Mouse (Mus musculus) left cerebral cortex, adult 9 months (tissue): Measurements from ENCODE around the gene Enthd1.
"Not testable (repeated sequence)": the region's sequence is repeated elsewhere in the genome, so short reads cannot be mapped to it uniquely, and the experiment has no call there.

ENCODE experiments used
- DNase-seq, 2 experiments: peaks; one replicate each; pipeline ENCODE4 v3.0.0; 2022; ENCODE audit warnings: low spot score in 2 of 2

Enthd1 gene

GRCm38 (mm10) chr15:80565106-80565665, at the start of gene Enthd1:
TSS of gene Enthd1 (minus strand) at chr15:80565156.
- no peak for DNase-seq

DNA sequence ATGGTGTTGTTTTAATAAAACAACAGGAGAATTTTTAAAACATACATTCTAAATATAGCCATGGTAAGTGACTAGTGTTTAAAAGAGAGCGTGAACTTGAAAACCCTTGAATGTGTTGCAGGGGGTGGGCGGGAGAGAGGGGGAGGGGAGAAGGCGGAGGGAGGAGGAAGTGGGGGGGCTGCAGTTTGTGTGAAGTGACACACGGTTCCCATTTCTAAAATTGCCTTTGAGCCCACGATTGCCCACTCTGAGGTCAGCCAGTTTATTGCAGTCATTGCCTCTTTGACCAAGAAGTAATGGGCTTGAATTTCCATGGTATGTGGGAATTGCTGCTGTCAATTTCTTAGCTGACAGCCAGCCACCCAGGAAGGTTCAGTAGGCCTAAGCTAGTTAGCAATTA, 48.9 kb upstream of the Enthd1 start:
- no peak for DNase-seq

DNA sequence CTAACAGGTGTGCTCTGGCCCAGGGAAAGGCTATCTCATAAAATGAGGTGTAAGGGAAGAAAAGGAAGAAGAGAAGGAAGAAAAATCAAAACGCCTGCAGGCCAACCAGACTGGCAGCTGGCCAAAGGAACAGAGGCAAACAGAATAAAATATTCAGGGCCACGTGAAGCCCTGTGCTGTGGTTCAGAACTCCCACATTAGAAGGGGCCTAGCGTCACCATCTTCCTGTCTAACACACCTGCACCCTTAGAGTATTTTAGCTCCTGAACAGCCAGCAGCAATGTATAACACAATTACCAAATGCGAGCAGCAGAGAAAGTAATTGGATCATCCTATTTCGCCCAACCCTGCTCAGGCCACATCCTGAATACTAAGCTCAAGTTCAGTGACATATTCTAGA, 46.5 kb upstream of the Enthd1 start:
- no peak for DNase-seq

- no peak for DNase-seq
Observed at GRCm38 (mm10) chr15:80610335-80610734, 45.4 kb upstream of the Enthd1 start.

- no peak for DNase-seq
Observed at GRCm38 (mm10) chr15:80607970-80608369, 43.0 kb upstream of the Enthd1 start.

DNA sequence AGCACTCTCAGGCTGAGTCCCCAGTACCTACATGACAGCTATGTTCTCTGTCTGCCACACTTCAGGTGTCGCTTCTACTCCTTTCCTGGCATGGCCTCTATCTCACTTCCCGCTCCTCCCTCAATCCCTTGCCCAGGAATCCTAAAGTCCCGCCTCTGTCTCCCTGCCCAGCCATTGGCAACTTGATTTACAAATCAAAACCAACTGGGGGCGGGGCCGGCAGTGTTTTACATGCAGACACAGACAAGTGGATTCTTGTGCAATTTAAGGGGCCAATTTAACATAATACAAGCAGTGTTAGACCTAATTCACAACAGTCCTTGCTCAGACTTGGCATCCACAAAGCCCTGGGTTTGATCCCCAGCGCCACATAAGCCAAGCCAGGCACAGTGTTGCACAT, 39.1 kb upstream of the Enthd1 start:
- DNase-seq: no peak

- DNase-seq: no peak
Observed at GRCm38 (mm10) chr15:80602487-80602886, 37.5 kb upstream of the Enthd1 start.

GRCm38 (mm10) chr15:80601456-80601855, 36.5 kb upstream of the Enthd1 start:
- no peak for DNase-seq

DNA sequence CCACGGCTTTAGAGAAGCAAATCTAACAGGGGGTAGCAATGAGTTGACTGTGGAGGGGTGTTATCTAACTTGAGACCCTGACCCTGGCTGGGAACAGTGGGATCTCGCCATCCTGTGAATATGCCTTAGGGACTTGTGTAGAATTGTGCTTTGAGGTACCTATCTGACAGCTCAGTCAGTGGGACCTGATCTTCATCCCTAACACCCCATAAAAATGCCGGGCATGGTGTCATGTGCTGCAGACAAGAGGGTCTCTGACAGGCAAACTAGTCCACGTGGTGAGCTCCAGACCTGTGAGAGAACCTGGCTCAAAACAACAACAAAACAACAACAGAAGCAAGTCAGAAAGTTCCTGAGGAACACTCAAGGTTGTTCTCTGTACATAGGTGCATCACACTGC, 34.9 kb upstream of the Enthd1 start:
- DNase-seq: no peak

GRCm38 (mm10) chr15:80599213-80599750, 34.3 kb upstream of the Enthd1 start:
- DNase-seq: no peak

DNA sequence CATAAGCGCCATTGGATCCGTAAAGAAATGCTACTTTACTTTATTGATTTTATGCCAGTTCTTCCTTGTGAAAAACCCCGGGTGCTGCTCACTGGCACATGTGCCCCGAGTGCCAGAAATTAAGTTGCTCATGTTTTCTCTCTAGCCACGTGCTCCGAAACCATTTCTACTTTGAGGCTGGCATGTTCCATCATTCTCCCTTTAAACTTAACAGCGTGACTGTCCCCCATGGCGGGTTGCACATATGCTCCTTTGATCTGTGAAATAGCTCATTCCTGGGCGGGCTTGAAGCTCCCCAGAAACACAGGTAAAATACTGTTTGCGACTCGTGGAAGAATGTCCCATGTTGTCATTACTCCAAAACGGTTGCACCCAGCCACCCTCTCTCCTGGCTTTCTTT, 33.8 kb upstream of the Enthd1 start:
- no peak for DNase-seq

DNA sequence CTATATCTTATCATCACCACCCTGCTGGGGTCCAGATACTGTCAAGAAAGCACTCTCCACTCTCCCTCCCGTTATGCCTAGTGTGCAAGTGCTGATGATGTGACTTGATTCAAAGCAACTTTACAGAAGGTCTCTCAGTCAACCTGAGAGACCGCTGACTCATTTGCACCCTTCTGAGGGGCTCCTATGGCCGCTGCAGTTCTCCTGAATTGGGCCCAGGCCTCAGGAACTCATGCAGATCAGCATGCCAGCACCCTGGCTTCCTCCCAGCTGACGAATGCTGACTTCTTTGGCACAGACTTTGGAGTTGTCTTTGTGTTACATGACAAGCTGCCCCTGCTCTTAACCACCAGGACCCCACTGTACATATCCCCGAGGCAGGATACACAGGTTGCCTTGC, 28.9 kb upstream of the Enthd1 start:
- no peak for DNase-seq

DNA sequence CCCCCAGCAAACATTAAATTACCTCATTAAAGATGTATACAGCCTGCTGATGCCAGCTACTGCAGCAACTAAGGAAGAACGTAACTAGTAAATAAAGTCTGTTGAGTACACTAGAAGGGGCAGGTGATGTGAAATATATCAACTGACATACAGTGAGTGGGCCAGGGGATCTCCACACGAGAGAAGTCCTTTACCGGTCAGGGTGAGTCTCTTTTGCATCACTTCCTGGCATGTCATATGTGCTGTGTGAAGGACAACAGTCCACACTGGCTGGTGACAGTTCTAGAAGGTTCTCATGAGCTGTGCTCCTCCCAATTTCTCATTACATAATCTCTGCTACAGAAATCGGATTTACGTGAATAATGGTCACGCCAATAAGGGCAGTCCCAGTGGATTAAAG, 27.8 kb upstream of the Enthd1 start:
- DNase-seq: no peak

DNA sequence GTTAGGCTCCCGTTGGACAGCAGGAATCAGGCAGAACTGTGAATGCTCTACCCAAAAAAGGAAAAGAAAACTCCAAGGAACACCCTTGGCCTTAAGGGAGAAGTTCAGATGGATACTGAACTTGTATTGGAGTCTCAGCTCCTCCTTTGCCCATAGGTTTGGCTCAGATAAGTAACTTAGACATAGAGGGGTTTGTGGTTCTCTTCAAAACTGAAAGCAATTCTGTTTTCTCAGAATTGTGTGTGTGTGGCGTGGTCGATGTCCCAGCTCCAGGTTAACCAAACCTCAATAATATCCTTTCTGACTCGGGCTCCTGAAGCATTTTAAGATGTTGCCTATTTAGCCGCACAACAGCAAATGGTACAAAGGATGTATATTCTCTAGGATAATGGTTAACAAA, 25.7 kb upstream of the Enthd1 start:
- no peak for DNase-seq

DNA sequence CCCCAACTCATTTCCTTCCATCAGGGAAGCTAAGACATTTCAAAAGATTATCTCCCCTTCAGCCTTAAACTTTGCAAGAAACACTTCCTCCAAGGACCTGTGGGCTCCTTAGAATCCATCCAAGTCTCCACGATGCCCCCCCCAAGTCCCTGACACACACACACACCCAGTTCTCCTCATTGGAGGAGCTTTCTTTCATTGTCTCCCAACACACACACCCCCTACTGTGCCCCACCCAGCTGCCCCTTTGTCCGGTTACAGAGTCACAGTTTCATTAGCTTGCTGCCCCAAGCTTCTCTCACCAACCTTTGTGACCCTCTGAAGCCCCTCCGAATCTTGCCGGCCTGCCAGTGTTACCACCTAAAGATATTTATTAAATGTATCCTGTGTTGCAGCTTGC, 21.3 kb upstream of the Enthd1 start:
- no peak for DNase-seq

DNA sequence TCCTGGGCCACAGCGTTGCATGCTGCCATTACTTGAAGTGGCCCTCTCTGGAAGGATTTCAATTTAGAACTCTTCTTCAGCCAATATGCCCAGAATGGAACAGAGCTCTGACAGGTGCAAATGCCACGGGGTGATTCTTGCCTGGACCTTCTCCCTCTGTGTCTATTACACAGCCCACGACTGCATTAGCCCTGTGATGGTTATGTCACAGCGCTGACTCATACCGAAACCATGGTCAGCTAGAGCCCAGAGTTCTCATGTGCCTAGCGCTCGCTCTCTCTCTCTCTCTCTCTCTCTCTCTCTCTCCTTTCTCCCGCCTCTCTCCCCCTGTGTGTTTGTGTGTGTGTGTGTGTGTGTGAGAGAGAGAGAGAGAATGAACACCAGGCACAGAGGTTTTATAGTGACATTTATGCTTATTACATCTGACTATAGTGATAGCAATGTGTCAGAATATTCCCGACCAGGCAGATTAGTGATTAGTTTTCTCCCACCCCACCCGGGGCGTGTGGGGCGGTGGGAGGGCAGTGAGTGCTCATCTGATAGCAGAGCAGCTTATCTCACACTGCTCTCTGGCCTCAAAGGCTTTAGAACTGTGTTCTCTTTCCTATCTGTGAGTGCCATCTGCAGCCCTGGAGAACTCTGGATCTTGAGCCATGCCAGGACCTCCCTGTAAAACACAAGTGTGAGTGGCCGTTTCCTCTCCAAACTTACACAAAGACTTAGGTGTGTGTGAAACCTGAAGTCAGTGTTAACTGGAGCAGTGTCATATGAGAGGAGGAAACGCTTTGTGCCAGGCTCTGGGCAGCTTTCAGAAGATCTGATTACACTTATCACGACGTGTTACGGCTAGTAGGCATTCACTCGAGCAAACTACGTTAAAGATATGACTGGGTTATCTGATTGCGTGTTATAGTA, 17.9 kb upstream of the Enthd1 start:
- no peak for DNase-seq

DNA sequence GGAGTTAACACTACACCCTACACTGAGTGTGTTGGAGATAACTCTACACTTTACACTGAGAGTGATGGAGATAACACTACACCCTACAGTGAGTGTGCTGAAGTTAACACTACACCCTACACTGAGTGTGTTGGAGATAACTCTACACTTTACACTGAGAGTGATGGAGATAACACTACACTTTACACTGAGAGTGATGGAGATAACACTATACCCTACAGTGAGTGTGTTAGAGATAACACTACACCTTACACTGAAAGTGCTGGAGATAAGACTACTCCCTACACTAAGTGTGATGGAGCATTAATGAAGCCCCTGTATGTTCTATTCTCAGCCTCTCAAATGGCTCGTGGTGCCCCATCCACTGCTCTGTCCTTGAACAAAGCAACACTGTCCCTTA, 15.6 kb upstream of the Enthd1 start:
- DNase-seq: not testable (repeated sequence)

DNA sequence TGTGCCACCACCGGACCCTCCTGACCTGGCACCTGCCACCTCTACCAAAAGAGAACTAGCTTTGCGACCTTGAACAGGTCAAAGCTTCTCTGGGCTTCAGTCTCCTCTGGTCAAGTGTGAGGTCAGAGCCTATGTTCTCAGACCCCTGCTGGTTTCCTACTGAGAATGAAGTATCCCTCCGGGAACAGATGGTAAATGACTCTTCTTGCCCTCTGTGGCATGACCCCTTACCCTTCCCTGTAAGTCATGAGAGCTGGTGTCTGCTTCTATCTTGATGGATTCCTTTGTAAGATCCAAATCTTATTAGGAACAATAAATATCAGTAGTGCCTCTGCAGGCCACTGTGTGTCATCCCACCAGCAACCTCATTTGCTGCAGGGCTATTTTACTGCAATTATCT, 14.2 kb upstream of the Enthd1 start:
- no peak for DNase-seq

GRCm38 (mm10) chr15:80577166-80577960, 12.4 kb upstream of the Enthd1 start:
- DNase-seq: no peak

DNA sequence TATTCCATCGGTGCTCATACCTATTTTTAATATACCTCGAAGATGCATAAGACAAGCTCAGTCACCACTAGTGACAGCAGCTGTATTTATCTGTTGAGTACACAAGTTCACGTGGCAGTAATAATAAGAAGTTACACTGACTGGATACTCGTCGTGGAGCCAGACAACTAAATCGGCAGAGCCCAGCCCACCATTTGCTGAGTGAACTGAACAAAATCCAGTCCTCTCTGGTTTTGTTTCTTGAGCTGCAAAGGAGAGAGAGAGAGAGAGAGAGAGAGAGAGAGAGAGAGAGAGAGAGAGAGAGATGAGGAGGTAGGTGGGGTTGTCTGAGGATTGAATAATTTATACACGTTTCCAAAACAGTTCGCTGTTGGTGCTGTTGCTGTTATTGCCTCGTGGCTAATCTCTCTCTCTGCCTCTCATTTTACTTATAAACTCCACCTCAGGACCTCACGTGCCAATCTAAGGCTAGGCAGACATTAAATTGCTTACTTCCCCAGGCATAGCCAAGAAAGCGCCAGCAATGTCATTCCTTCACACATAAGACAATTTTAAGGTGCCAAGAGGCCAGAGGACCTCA, 11.5 kb upstream of the Enthd1 start:
- DNase-seq: no peak

- DNase-seq: no peak
Observed at GRCm38 (mm10) chr15:80575817-80576370, 10.9 kb upstream of the Enthd1 start.
